Mouse (Mus musculus) forebrain, postnatal 0 days (tissue): ENCODE measurements around the gene Tex50. TPM values are rescaled to one million over a fixed set of nuclear protein-coding genes. Genes with fewer than 3 reads are reported as not detected.

ENCODE experiments used
- ATAC-seq: fragments of 200-750 bp; cut with Nextera tagmentation; 2 replicates; pipeline ENCODE4 v1.8.0; 2017; ENCODE audit warnings: mild to moderate bottlenecking, moderate library complexity
- DNase-seq: peaks from one replicate; pipeline ENCODE4 v3.0.0-alpha.2; 2015
- H3K27ac ChIP-seq: fragments of 300-500 bp; sonication (generic); 2 replicates; pipeline ENCODE4 v1.5.1; 2014; ENCODE audit warnings: low read depth, mild to moderate bottlenecking, antibody characterized with exemption, low read length, moderate library complexity, mixed read lengths
- H3K27me3 ChIP-seq: fragments of 300-500 bp; sonication (generic); 2 replicates; pipeline ENCODE4 v1.6.1; 2014; ENCODE audit warnings: mild to moderate bottlenecking, low read length, mixed read lengths; ENCODE audit not compliant: insufficient read depth
- H3K36me3 ChIP-seq: fragments of 300-500 bp; sonication (generic); 2 replicates; pipeline ENCODE4 v1.6.1; 2014; ENCODE audit warnings: mild to moderate bottlenecking, moderate library complexity; ENCODE audit not compliant: insufficient read depth
- H3K4me1 ChIP-seq: fragments of 300-500 bp; sonication (generic); 2 replicates; pipeline ENCODE4 v1.6.1; 2014; ENCODE audit warnings: antibody characterized with exemption; ENCODE audit not compliant: insufficient read depth
- H3K4me2 ChIP-seq: fragments of 300-500 bp; sonication (generic); 2 replicates; pipeline ENCODE4 v1.6.1; 2014; ENCODE audit warnings: low read depth, mild to moderate bottlenecking, moderate library complexity
- H3K4me3 ChIP-seq: fragments of 300-500 bp; sonication (generic); 2 replicates; pipeline ENCODE4 v1.5.1; 2014; ENCODE audit warnings: low read depth, low read length, mixed read lengths
- H3K9ac ChIP-seq: fragments of 300-500 bp; sonication (generic); 2 replicates; pipeline ENCODE4 v1.6.1; 2014; ENCODE audit warnings: mild to moderate bottlenecking
- H3K9me3 ChIP-seq: fragments of 300-500 bp; sonication (generic); 2 replicates; pipeline ENCODE4 v1.6.1; 2016; ENCODE audit warnings: low read length
- CTCF ChIP-seq: sonication (generic); IDR thresholded peaks from 2 replicates; pipeline ENCODE4 v1.5.1; 2016; ENCODE audit warnings: antibody characterized with exemption, control low read depth, low read depth
- WGBS: fragments of 180-500 bp; shearing (Covaris S2); extraction: QIAGEN DNeasy Blood & Tissue Kit; methylation state at CpG from one replicate; pipeline ENCODE4 v1.1.7; 2014; 5-methylcytosine and 5-hydroxymethylcytosine counted together
- polyA plus RNA-seq: library from polyadenylated mRNA; unstranded; fragments of >200 nt; fragmentation: Nextera tagmentation; extraction: Ambion mirVana; gene quantifications from 2 replicates; pipeline ENCODE4 v1.2.1, GENCODE M21; 2015
- total RNA-seq: library from RNA; depleted of rRNA; stranded (reverse); fragments of >200 nt; gene quantifications from 2 replicates; pipeline ENCODE4 v1.2.3, GENCODE M21; 2014; rRNA removed

Gene Tex50
- total and polyA plus RNA-seq, 2 experiments from 2014 or later: 0.16 TPM; not detected in 1

- 86% methylated on average over 10 of the region's 10 CpGs for WGBS
- no peaks in the 10 kb centered on the region for H3K4me1 ChIP-seq
- no peak overlapping the region for H3K27ac ChIP-seq
- no peak overlapping the region for H3K4me3 ChIP-seq
- TF ChIP-seq CTCF: no peak
- no peaks in the 10 kb centered on the region for H3K9me3 ChIP-seq
- ATAC-seq (no peak), DNase-seq (no peak)
- no peak overlapping the region for H3K4me2 ChIP-seq
- peaks cover 4% of the 10 kb centered on the region; the same call in 1 of the 2 replicates for H3K36me3 ChIP-seq
- H3K9ac ChIP-seq: no peak overlapping the region
- no peaks in the 10 kb centered on the region for H3K27me3 ChIP-seq
These were observed 36.3 kb downstream of the Tex50 start for GRCm38 (mm10) chr1:161122661-161123418.

GRCm38 (mm10) chr1:161114591-161114990 lies 44.5 kb downstream of the Tex50 start:
- Histone ChIP-seq H3K36me3 (peaks cover under 1% of the 10 kb centered on the region), H3K9me3 (no peaks in the 10 kb centered on the region), H3K4me1 (no peaks in the 10 kb centered on the region), H3K27me3 (no peaks in the 10 kb centered on the region), H3K4me3 (no peak overlapping the region), H3K4me2 (no peak overlapping the region), H3K9ac (no peak overlapping the region), H3K27ac (no peak overlapping the region)
- no peak for TF ChIP-seq CTCF
- no peak for ATAC-seq
- no peak for DNase-seq

GRCm38 (mm10) chr1:161109216-161109615 lies 49.9 kb downstream of the Tex50 start:
- WGBS: 80% methylated on average over 8 of the region's 8 CpGs
- Histone ChIP-seq H3K27ac (no peak overlapping the region), H3K36me3 (peaks cover 15% of the 10 kb centered on the region), H3K9me3 (no peaks in the 10 kb centered on the region), H3K4me2 (no peak overlapping the region), H3K9ac (no peak overlapping the region), H3K4me3 (no peak overlapping the region), H3K27me3 (no peaks in the 10 kb centered on the region), H3K4me1 (no peaks in the 10 kb centered on the region)
- DNase-seq (no peak), ATAC-seq (no peak)
- TF ChIP-seq CTCF: no peak

Other genes with a start within 250 kb of the Tex50 start
- gene Serpinc1, start 180.7 kb downstream of the Tex50 start, total RNA-seq: 0.10 and 0.15 TPM in 2 replicates
- gene Serpinc1, start 180.7 kb downstream of the Tex50 start, polyA plus RNA-seq: 1.2 and 2.3 TPM in 2 replicates
- 19.7 and 30.2 TPM in 2 replicates for gene Zbtb37, start 124.5 kb downstream of the Tex50 start, total RNA-seq
- gene Zbtb37, start 124.5 kb downstream of the Tex50 start, polyA plus RNA-seq: 3.7 and 7.9 TPM in 2 replicates
- gene Dars2, start 88.7 kb downstream of the Tex50 start, total RNA-seq: 25.8 and 27.7 TPM in 2 replicates
- 28.9 and 29.3 TPM in 2 replicates for gene Dars2, start 88.7 kb downstream of the Tex50 start, polyA plus RNA-seq
- 1.7 and 2.6 TPM in 2 replicates for gene Cenpl, start 88.6 kb downstream of the Tex50 start, total RNA-seq
- 5.1 and 6.5 TPM in 2 replicates for gene Cenpl, start 88.6 kb downstream of the Tex50 start, polyA plus RNA-seq
- gene Klhl20, start 27.8 kb downstream of the Tex50 start, total RNA-seq: 20.5 and 24.1 TPM in 2 replicates
- gene Klhl20, start 27.8 kb downstream of the Tex50 start, polyA plus RNA-seq: 8.1 and 12.2 TPM in 2 replicates
- gene Ankrd45, start 16.6 kb downstream of the Tex50 start, total RNA-seq: 28.1 and 29.3 TPM in 2 replicates
- gene Ankrd45, start 16.6 kb downstream of the Tex50 start, polyA plus RNA-seq: 25.0 and 33.2 TPM in 2 replicates
- 102 and 126 TPM in 2 replicates for gene Prdx6, start 91.9 kb upstream of the Tex50 start, total RNA-seq
- 203 and 234 TPM in 2 replicates for gene Prdx6, start 91.9 kb upstream of the Tex50 start, polyA plus RNA-seq
- not detected in 2 replicates for gene Tnfsf4, start 236.1 kb upstream of the Tex50 start, total RNA-seq
- not detected in 2 replicates for gene Tnfsf4, start 236.1 kb upstream of the Tex50 start, polyA plus RNA-seq